Mouse (Mus musculus): ENCODE measurements at regions not wholly inside any gene's neighbourhood (a gene's known extent, or its start where the extent isn't known, plus 50 kb on each side); places are given as distances from the start of the nearest gene placed in this dataset.

GRCm38 (mm10) chr15:43926034-43926433, 3791.9 kb downstream of the 9330182O14Rik start:
- DNase-seq (ENCODE audit: low spot score in 2 of 2), result no peak

GRCm38 (mm10) chr15:43933608-43934007, 3799.4 kb downstream of the 9330182O14Rik start:
- DNase-seq (ENCODE audit: low spot score in 2 of 2), result no peak

- DNase-seq (ENCODE audit: low spot score in 2 of 2), result no peak
Measured at GRCm38 (mm10) chr15:43940424-43940823, 3806.3 kb downstream of the 9330182O14Rik start.

GRCm38 (mm10) chr15:43940905-43941304, 3806.7 kb downstream of the 9330182O14Rik start:
- DNase-seq (ENCODE audit: low spot score in 2 of 2), result no peak

- no peak for DNase-seq (ENCODE audit: low spot score in 2 of 2)
Measured at GRCm38 (mm10) chr15:43942002-43942660, 3808.0 kb downstream of the 9330182O14Rik start.

GRCm38 (mm10) chr15:43984991-43985390, 3850.8 kb downstream of the 9330182O14Rik start:
- no peak for DNase-seq (ENCODE audit: low spot score in 2 of 2)

GRCm38 (mm10) chr15:43991229-43991628, 3857.1 kb downstream of the 9330182O14Rik start:
- peak; percentile 30 to 42 for DNase-seq (ENCODE audit: low spot score in 2 of 2)

GRCm38 (mm10) chr15:43992936-43993335, 3858.8 kb downstream of the 9330182O14Rik start:
- DNase-seq (ENCODE audit: low spot score in 2 of 2), result no peak

- no peak for DNase-seq (ENCODE audit: low spot score in 2 of 2)
Measured at GRCm38 (mm10) chr15:44026468-44027028, 3892.4 kb downstream of the 9330182O14Rik start.

- no peak for DNase-seq (ENCODE audit: low spot score in 2 of 2)
Measured at GRCm38 (mm10) chr15:44035900-44036299, 3901.7 kb downstream of the 9330182O14Rik start.

- peak in 1 of 2 experiments; percentile 13 for DNase-seq (ENCODE audit: low spot score in 2 of 2)
Measured at GRCm38 (mm10) chr15:44037893-44038292, 3903.7 kb downstream of the 9330182O14Rik start.

- DNase-seq (ENCODE audit: low spot score in 2 of 2), result no peak
Measured at GRCm38 (mm10) chr15:44050565-44051274, 3916.6 kb downstream of the 9330182O14Rik start.

GRCm38 (mm10) chr15:44064855-44065254, 3930.7 kb downstream of the 9330182O14Rik start:
- no peak for DNase-seq (ENCODE audit: low spot score in 2 of 2)

- DNase-seq (ENCODE audit: low spot score in 2 of 2), result no peak
Measured at GRCm38 (mm10) chr15:44083680-44084079, 3949.5 kb downstream of the 9330182O14Rik start.

- peak; percentile 41 to 70 for DNase-seq (ENCODE audit: low spot score in 2 of 2)
Measured at GRCm38 (mm10) chr15:44112328-44112944, 3978.3 kb downstream of the 9330182O14Rik start.

GRCm38 (mm10) chr15:44134213-44134612, 4000.0 kb downstream of the 9330182O14Rik start:
- DNase-seq (ENCODE audit: low spot score in 2 of 2), result no peak
